Mouse (Mus musculus) bone marrow macrophage, adult 2 months (primary cell): ENCODE results near the gene Ctse.

Experiments used
- CTCF ChIP-seq: IDR thresholded peaks from 2 replicates; pipeline ENCODE4 v1.5.1; 2012; ENCODE audit warnings: low read depth, mild to moderate bottlenecking, low read length, moderate library complexity
- POLR2A ChIP-seq: IDR thresholded peaks from 2 replicates; pipeline ENCODE4 v1.6.1; 2012; ENCODE audit warnings: mild to moderate bottlenecking, low read depth, low read length, borderline replicate concordance

DNA sequence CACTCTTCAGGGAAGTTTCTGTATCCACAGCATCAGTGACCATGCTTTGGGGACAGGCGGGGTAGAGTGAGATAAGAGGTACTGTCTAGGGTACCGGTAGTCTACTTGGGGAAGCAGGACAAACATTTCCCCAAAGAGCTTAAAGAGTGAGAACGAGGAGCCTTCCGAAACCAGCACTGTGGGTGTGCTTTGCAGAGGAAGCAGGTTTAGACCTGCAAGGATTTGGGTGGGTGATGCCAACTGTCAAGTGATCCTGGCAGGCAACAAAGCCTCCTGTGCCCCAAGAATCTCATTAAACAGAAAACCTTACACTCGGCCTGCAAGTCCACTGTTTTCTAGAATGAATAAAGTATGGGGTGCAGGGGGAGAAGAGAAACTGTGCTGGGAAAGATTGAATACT lies 51.8 kb downstream of the Ctse start:
- TF ChIP-seq CTCF: no peak
- TF ChIP-seq POLR2A: no peak
